Comparison of ENCODE assay signal across 23 mouse cellular contexts in the genomic region with DNA sequence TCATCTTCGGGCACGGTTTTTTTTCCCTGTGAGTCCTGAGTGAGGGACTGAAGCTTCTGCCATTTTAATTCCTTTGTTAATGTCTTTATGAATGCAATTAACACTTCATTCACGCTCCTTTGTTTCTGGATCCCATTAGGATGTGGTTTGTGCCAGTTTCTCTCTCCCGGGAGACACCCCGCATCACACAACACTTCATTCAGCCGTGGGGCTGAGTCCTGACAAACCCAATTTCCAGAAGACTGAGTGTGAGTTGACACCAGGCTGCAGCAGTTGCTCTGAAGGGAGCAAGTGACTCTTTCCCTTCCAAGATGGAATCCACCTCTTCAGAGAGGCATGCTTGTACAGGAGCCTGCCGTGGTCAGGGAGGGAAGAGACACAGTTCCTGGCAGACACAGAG. TPM values are rescaled to one million over a fixed set of nuclear protein-coding genes. Genes with fewer than 3 reads are reported as not detected.
DNase-seq lines count a peak whose midpoint lies in the region; ATAC-seq and TF ChIP-seq lines count a peak whose summit lies in the region.
"Had no signal": no experiment of that assay in that cellular context is flagged by ENCODE, and none has a peak within 500 bp of the region (broad histone marks: within the 10 kb centered on the region; RNA-seq: fewer than 3 reads in every experiment).

No protein-coding gene starts in this region.

- H3K27ac ChIP-seq in forebrain, embryonic 14.5 days (ENCODE audit: low read depth, low read length), result no peak overlapping the region
- no peak overlapping the region for H3K27ac ChIP-seq in forebrain, embryonic 10.5 days
- no peak overlapping the region for H3K27ac ChIP-seq in midbrain, postnatal 0 days (ENCODE audit: low read depth, low read length)
- H3K27ac ChIP-seq in midbrain, embryonic 15.5 days, result no peak overlapping the region
- no peak overlapping the region for H3K27ac ChIP-seq in hindbrain, embryonic 16.5 days (ENCODE audit: low read depth, low read length)
- H3K27ac ChIP-seq: hindbrain, embryonic 15.5 days; kidney, postnatal 0 days; layer of hippocampus, adult 2 months had no signal

- WGBS in forebrain, embryonic 14.5 days, result 22% methylated on average over 7 of the region's 7 CpGs
- WGBS in forebrain, embryonic 10.5 days, result 60% methylated on average over 7 of the region's 7 CpGs
- WGBS in midbrain, postnatal 0 days, result 37% methylated on average over 7 of the region's 7 CpGs
- 37% methylated on average over 7 of the region's 7 CpGs for WGBS in midbrain, embryonic 15.5 days
- 26% methylated on average over 7 of the region's 7 CpGs for WGBS in hindbrain, embryonic 16.5 days

- H3K36me3 ChIP-seq in forebrain, embryonic 14.5 days (ENCODE audit: control insufficient read depth, insufficient read depth, low read length), result no peaks in the 10 kb centered on the region
- H3K36me3 ChIP-seq in forebrain, embryonic 10.5 days (replicated peaks), result no peaks in the 10 kb centered on the region
- no peaks in the 10 kb centered on the region for H3K36me3 ChIP-seq in midbrain, postnatal 0 days (ENCODE audit: insufficient read depth, low read length)
- no peaks in the 10 kb centered on the region for H3K36me3 ChIP-seq in midbrain, embryonic 15.5 days (replicated peaks)
- H3K36me3 ChIP-seq in hindbrain, embryonic 16.5 days (ENCODE audit: control insufficient read depth, insufficient read depth, low read length), result no peaks in the 10 kb centered on the region
- H3K36me3 ChIP-seq: hindbrain, embryonic 15.5 days had no signal

- peaks cover 19% of the 10 kb centered on the region; the same call in 1 of the 2 replicates for H3K4me1 ChIP-seq in forebrain, embryonic 14.5 days (ENCODE audit: control insufficient read depth, insufficient read depth, low read length)
- H3K4me1 ChIP-seq in forebrain, embryonic 10.5 days, result peaks cover 36% of the 10 kb centered on the region
- peaks cover 10% of the 10 kb centered on the region for H3K4me1 ChIP-seq in midbrain, postnatal 0 days (ENCODE audit: insufficient read depth, low read length)
- H3K4me1 ChIP-seq in midbrain, embryonic 15.5 days, result peaks cover 26% of the 10 kb centered on the region
- H3K4me1 ChIP-seq in hindbrain, embryonic 16.5 days (ENCODE audit: control insufficient read depth, insufficient read depth, low read depth, low read length), result peaks cover 18% of the 10 kb centered on the region

- DNase-seq in forebrain, embryonic 14.5 days (ENCODE audit: low spot score), result peak; percentile 73
- no peak for DNase-seq in forebrain, embryonic 10.5 days (ENCODE audit: extremely low spot score, low spot score)
- DNase-seq in midbrain, postnatal 0 days (ENCODE audit: low spot score), result peak; percentile 58
- no peak for DNase-seq in cerebellum, postnatal 25 days
- DNase-seq in left cerebral cortex, adult 18-20 months (ENCODE audit: low spot score in 2 of 2), result no peak
- DNase-seq: adrenal gland, postnatal 10 days; B cell, adult 2 months; cerebellum, adult 2 months; gastrocnemius, postnatal 25 days; kidney, adult 11 months; liver; liver, postnatal 0 days; right cerebral cortex, postnatal 4 days; thymus, postnatal 4 days had no signal

- no peaks in the 10 kb centered on the region for H3K27me3 ChIP-seq in forebrain, embryonic 14.5 days (replicated peaks; ENCODE audit: control insufficient read depth, insufficient read depth, low read length)
- peaks cover 11% of the 10 kb centered on the region for H3K27me3 ChIP-seq in forebrain, embryonic 10.5 days (ENCODE audit: poor library complexity, severe bottlenecking)
- no peaks in the 10 kb centered on the region for H3K27me3 ChIP-seq in midbrain, postnatal 0 days (ENCODE audit: insufficient read depth, low read length)
- H3K27me3 ChIP-seq in midbrain, embryonic 15.5 days (replicated peaks), result no peaks in the 10 kb centered on the region
- H3K27me3 ChIP-seq in hindbrain, embryonic 16.5 days (replicated peaks; ENCODE audit: control insufficient read depth, insufficient read depth, low read length), result no peaks in the 10 kb centered on the region
- H3K27me3 ChIP-seq: hindbrain, embryonic 15.5 days had no signal

- no peak for TF ChIP-seq CTCF in midbrain, postnatal 0 days (IDR thresholded peaks at IDR 0.05)

- peak; percentile 19; the same call in 1 of the 2 replicates for ATAC-seq in forebrain, embryonic 14.5 days
- ATAC-seq in midbrain, postnatal 0 days (ENCODE audit: low FRiP score), result no peak
- ATAC-seq in midbrain, embryonic 15.5 days (replicated peaks), result no peak
- ATAC-seq in hindbrain, embryonic 16.5 days, result peak; percentile 43; the same call in 1 of the 2 replicates

- H3K9ac ChIP-seq in forebrain, embryonic 14.5 days (ENCODE audit: low read length), result no peak overlapping the region
- H3K9ac ChIP-seq in midbrain, postnatal 0 days (replicated peaks; ENCODE audit: low read length, poor library complexity, severe bottlenecking), result no peak overlapping the region
- H3K9ac ChIP-seq in midbrain, embryonic 15.5 days, result no peak overlapping the region
- H3K9ac ChIP-seq in hindbrain, embryonic 16.5 days (ENCODE audit: low read depth, low read length), result no peak overlapping the region
- H3K9ac ChIP-seq: hindbrain, embryonic 15.5 days; liver, postnatal 0 days had no signal

- H3K9me3 ChIP-seq in forebrain, embryonic 14.5 days (replicated peaks; ENCODE audit: control insufficient read depth, low read length), result no peaks in the 10 kb centered on the region
- H3K9me3 ChIP-seq in forebrain, embryonic 10.5 days, result no peaks in the 10 kb centered on the region
- no peaks in the 10 kb centered on the region for H3K9me3 ChIP-seq in midbrain, postnatal 0 days (ENCODE audit: low read length)
- no peaks in the 10 kb centered on the region for H3K9me3 ChIP-seq in midbrain, embryonic 15.5 days
- H3K9me3 ChIP-seq in hindbrain, embryonic 16.5 days (ENCODE audit: control insufficient read depth, low read length), result no peaks in the 10 kb centered on the region
- H3K9me3 ChIP-seq: hindbrain, embryonic 15.5 days had no signal

- H3K4me3 ChIP-seq in forebrain, embryonic 14.5 days (ENCODE audit: low read depth, low read length), result no peak overlapping the region
- no peak overlapping the region for H3K4me3 ChIP-seq in forebrain, embryonic 10.5 days
- no peak overlapping the region for H3K4me3 ChIP-seq in midbrain, postnatal 0 days (ENCODE audit: low read depth, low read length)
- no peak overlapping the region for H3K4me3 ChIP-seq in midbrain, embryonic 15.5 days
- H3K4me3 ChIP-seq in hindbrain, embryonic 16.5 days (ENCODE audit: low read length), result no peak overlapping the region
- H3K4me3 ChIP-seq: hindbrain, embryonic 15.5 days; layer of hippocampus, adult 2 months had no signal

- no peak overlapping the region for H3K4me2 ChIP-seq in forebrain, embryonic 14.5 days (ENCODE audit: low read length)
- H3K4me2 ChIP-seq in midbrain, postnatal 0 days (ENCODE audit: low read depth, low read length, poor library complexity, severe bottlenecking), result no peak overlapping the region
- H3K4me2 ChIP-seq in midbrain, embryonic 15.5 days, result no peak overlapping the region
- no peak overlapping the region for H3K4me2 ChIP-seq in hindbrain, embryonic 16.5 days (ENCODE audit: low read length)
- H3K4me2 ChIP-seq: hindbrain, embryonic 15.5 days had no signal

RNA-seq across cellular contexts. Expression of a gene that starts 40.1 kb away (rescaled TPM):
- 4.0 and 4.4 TPM in 2 replicates for polyA plus RNA-seq in forebrain, embryonic 14.5 days (2014; fragmentation: Nextera tagmentation; extraction: Ambion mirVana)
- polyA plus RNA-seq in forebrain, embryonic 10.5 days (2016; fragmentation: Nextera tagmentation; extraction: Ambion mirVana), result 2.6 and 3.7 TPM in 2 replicates
- 13.2 and 13.5 TPM in 2 replicates for total RNA-seq in midbrain, postnatal 0 days (2014; rRNA removed)
- polyA plus RNA-seq in midbrain, postnatal 0 days (2015; fragmentation: Nextera tagmentation; extraction: Ambion mirVana), result 5.6 and 6.2 TPM in 2 replicates
- polyA plus RNA-seq in midbrain, embryonic 15.5 days (2015; fragmentation: Nextera tagmentation; extraction: Ambion mirVana), result 7.5 and 7.6 TPM in 2 replicates
- polyA plus RNA-seq in hindbrain, embryonic 16.5 days (2015; fragmentation: Nextera tagmentation; extraction: Ambion mirVana), result 4.5 and 5.4 TPM in 2 replicates
- total RNA-seq in left cerebral cortex, adult 18-20 months (2021), result 1 to 10 TPM; 7.3 to 8.7 TPM

RNA-seq across cellular contexts. Expression of a gene that starts 45.5 kb away (rescaled TPM):
- 18.4 and 20.5 TPM in 2 replicates for polyA plus RNA-seq in forebrain, embryonic 14.5 days (2014; fragmentation: Nextera tagmentation; extraction: Ambion mirVana)
- 10.4 and 16.5 TPM in 2 replicates for polyA plus RNA-seq in forebrain, embryonic 10.5 days (2016; fragmentation: Nextera tagmentation; extraction: Ambion mirVana)
- total RNA-seq in midbrain, postnatal 0 days (2014; rRNA removed), result 18.8 and 21.2 TPM in 2 replicates
- 12.8 and 16.0 TPM in 2 replicates for polyA plus RNA-seq in midbrain, postnatal 0 days (2015; fragmentation: Nextera tagmentation; extraction: Ambion mirVana)
- polyA plus RNA-seq in midbrain, embryonic 15.5 days (2015; fragmentation: Nextera tagmentation; extraction: Ambion mirVana), result 38.8 and 44.3 TPM in 2 replicates
- 25.6 and 32.3 TPM in 2 replicates for polyA plus RNA-seq in hindbrain, embryonic 16.5 days (2015; fragmentation: Nextera tagmentation; extraction: Ambion mirVana)
- under 1 TPM; 0.16 to 0.40 TPM for total RNA-seq in left cerebral cortex, adult 18-20 months (2021)
- total RNA-seq: gastrocnemius, postnatal 25 days; heart, adult 8-10 months; megakaryocyte progenitor cell, adult 5-6 weeks; monocyte, adult 5-6 weeks had no signal
- polyA plus RNA-seq: heart, embryonic 16.5 days; kidney, postnatal 0 days; liver, postnatal 0 days had no signal

Comparison
In these comparisons a context has a peak if more than half of its experiments do, and no peak if none do; other contexts are left out.
1. DNase-seq: peak in forebrain, embryonic 14.5 days (single experiment) and midbrain, postnatal 0 days (single experiment); none in forebrain, embryonic 10.5 days (single experiment), cerebellum, postnatal 25 days (0 of 2) and left cerebral cortex, adult 18-20 months (0 of 2).
2. ATAC-seq: peak in forebrain, embryonic 14.5 days (single experiment) and hindbrain, embryonic 16.5 days (single experiment); none in midbrain, postnatal 0 days (single experiment) and midbrain, embryonic 15.5 days (single experiment).